Mouse (Mus musculus) T-helper 1 cell (primary cell): ENCODE data around the gene Vmn1r78.
"Not testable (repeated sequence)": the region's sequence is repeated elsewhere in the genome, so short reads cannot be mapped to it uniquely, and the experiment has no call there.

ENCODE experiments used
- in situ Hi-C: fragments of 300-600 bp; cut with MboI, MseI; formaldehyde crosslinking; loops from one replicate; pipeline ENCODE4 v1.15.1; 2025; ENCODE audit warnings: high pct_unique_total_duplicates

Vmn1r78 gene

GRCm38 (mm10) chr7:12149957-12150356 is at the start of gene Vmn1r78:
Gene Vmn1r78 (plus strand): TSS chr7:12150257.
- in situ Hi-C loops = no loop called here

- in situ Hi-C loops = not testable (repeated sequence)
Observed at GRCm38 (mm10) chr7:12156463-12156862, 6.4 kb downstream of the Vmn1r78 start.

- in situ Hi-C loops = not testable (repeated sequence)
Observed at GRCm38 (mm10) chr7:12170979-12171378, 20.9 kb downstream of the Vmn1r78 start, which contains the start of gene Vmn1r79. Gene Vmn1r79 (plus strand): TSS chr7:12171279.

- in situ Hi-C loops = not testable (repeated sequence)
Observed at GRCm38 (mm10) chr7:12172926-12173325, 22.9 kb downstream of the Vmn1r78 start.

- in situ Hi-C loops = no loop called here
Observed at GRCm38 (mm10) chr7:12188986-12189385, 38.9 kb downstream of the Vmn1r78 start, which contains the start of gene Vmn1r80. Gene Vmn1r80 (plus strand): TSS chr7:12189286.

DNA sequence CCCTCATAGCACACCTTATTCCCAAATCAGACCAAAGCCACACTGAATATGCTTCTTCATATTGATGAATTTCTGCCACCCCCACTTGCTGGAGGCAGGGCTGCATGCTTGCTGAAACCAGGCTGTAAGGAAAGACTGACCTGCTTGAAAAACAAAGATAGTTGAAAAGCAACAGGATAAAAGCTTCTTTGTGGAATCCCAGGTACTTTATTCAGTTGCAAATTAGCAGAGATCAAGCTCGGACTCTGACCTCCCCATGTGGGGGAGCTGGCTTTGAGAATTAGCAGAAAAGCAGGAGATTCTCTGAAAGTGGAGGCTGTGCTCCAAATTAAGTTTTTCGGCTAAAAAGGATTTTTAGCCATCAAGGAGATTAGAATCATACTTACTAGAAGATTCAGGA is 54.1 kb downstream of the Vmn1r78 start:
- in situ Hi-C loops = no loop called here
